Mouse (Mus musculus): ENCODE results near the gene Slco2b1.
A peak's percentile ranks its signal among the peaks of the same experiment; 100 is the strongest.

The Slco2b1 gene

GRCm38 (mm10) chr7:99648623-99649022 lies 62.5 kb downstream of the Slco2b1 start:
- DNase-seq (ENCODE audit: inconsistent ontology term), result peak; percentile 58

- no peak for DNase-seq (ENCODE audit: inconsistent ontology term)
Observed at GRCm38 (mm10) chr7:99644701-99645100, 66.4 kb downstream of the Slco2b1 start.

DNA sequence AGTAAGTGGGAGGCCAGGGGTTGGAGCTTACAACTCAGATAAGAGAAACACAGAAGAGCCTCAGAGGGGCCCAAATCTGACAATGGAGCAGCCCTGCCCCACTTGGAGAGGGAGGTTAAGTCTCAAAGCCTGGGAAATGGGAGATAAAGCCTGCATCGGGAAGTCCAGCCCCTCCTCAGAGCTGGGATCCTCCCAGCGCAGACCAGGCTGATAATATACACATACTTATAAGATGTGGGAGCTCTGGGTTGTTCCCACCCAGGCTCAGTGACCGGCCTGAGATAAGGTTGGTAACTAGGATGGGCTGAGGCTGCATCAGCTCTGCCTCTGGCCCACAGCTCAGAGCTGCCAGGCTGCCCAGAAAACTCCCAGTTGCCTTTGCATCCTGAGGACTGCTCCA lies 69.1 kb downstream of the Slco2b1 start:
- no peak for DNase-seq (ENCODE audit: inconsistent ontology term)

GRCm38 (mm10) chr7:99641245-99641644 lies 69.9 kb downstream of the Slco2b1 start:
- DNase-seq (ENCODE audit: inconsistent ontology term), result peak; percentile 22

DNA sequence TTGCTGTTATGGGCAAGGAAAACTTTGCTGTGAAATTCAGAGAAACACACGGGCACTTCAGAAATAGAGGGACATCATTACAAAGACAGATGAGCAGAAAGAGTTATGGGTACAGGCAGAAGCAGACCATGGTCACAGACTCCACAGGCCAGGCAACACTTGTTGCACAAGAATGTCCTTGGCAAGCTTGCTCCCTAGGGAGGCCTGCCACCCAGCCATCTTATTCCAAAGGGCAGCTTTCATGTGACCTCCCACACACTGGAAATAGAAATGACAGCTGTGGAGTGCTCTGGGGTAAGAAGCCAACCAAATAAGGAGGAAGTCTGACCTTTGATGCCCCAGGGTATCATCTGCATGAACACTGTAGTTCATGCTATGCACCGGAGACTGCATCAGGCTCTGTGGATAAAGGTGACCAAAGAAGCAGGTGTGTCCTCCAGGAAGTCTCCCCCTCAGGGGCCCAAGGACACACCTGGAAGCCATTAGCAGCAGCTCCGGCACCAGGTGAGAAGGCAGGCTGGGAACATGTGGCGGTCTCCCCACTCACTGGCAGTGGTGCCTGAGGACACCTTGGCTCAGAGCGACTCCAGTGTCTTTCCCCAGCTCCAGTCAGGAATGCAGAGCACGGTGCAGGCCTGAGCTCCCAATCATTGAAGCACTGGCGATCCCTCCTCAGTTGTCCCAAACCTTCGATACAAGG lies 77.0 kb downstream of the Slco2b1 start:
- no peak for DNase-seq (ENCODE audit: inconsistent ontology term)

DNA sequence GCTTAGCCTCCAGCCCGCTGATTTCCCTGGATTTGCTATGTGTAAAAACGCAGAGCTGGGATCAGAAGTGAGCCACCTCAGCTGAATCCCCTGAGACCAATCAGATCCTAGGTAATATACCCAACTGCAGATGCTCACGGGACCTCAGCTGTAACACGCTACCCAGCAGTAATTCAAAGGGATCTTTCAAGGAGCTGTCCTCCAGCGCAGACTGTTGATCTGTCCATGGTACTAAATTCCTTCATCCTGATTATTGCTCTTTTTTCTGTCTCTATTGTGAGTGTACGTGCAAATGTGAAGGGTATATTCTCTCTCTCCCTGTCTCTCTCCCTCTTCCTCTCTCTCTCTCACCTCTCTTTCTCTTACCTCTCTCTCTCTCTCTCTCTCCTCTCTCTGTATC lies 78.9 kb downstream of the Slco2b1 start:
- peak; percentile 27 for DNase-seq (ENCODE audit: inconsistent ontology term)

DNA sequence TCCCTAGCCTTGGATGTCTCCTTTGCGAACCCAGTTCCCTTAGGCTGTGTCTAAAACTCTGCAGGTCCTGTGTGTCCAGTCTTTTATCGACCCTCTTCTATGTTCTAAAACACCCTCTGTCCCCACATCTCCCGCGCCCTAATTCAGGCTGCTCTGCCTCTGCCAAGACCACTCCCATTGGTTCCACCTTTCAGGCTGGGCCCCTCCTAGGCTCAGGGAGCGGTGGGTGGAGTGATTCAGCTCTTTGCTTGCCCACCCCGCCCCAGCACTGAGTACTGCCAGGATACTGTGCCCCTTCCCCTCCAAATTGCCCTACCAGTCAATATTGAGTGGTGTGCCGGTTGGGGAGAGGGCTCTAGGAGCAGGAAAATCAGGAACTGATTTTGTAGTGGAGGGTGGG lies 83.8 kb downstream of the Slco2b1 start:
- no peak for DNase-seq (ENCODE audit: inconsistent ontology term)

DNA sequence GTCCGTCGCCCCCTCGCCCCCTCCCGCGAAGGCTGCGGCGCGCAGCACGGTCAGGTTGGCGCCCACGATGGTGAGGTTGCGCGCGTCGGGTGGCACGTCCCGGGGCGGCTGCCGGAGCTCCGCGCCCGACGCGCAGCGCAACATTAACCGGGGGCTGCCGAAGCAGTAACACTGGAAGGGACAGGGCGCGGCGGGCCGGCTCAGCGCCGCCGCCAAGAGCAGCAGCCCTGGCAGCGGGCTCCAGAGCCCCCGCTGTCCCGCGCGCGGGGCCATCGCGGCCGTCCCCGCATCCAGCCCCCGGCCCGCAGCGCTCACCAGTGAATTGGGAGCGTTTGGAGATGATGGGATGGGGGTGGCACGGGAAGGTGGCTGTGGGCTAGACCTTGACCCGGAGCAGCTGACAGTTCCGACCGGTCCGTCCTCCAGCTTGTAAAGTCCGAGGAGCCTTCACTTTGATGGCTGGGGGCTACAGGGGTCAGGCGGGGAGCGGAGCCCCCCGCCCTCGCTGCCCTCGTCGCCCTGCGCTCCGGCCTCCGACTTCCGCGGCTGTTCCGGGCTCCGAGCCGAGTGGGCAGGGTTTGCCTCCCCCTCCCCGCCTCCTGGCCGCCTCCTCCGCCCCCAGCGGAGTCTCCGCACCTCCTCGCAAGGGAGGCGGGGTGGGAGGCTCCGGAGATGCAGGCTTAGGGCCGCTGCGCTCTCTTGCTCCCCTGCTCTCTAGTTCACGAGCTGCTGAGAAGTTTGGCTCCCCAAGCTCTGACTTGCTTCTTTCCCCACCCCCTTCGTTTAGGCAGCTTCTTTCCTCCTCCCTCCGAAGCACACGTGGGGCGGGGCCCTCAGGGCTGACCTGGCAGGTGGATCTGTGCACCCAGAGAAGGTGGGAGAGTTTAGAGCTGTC lies 84.5 kb downstream of the Slco2b1 start, which contains the start of gene Tpbgl:
Tpbgl (minus strand) TSS at position 728 of the 895 bp plus-strand sequence.
- DNase-seq (ENCODE audit: inconsistent ontology term), result peak; percentile 13

GRCm38 (mm10) chr7:99625722-99626375 lies 85.3 kb downstream of the Slco2b1 start:
- DNase-seq (ENCODE audit: inconsistent ontology term), result peak; percentile 80

GRCm38 (mm10) chr7:99618860-99619259 lies 92.3 kb downstream of the Slco2b1 start:
- DNase-seq (ENCODE audit: inconsistent ontology term), result no peak

GRCm38 (mm10) chr7:99618264-99618663 lies 92.9 kb downstream of the Slco2b1 start:
- no peak for DNase-seq (ENCODE audit: inconsistent ontology term)

Data from Muller cell, postnatal 12 days (primary cell).